Mouse (Mus musculus): Measurements from ENCODE around the gene Slc16a14. TPM values are rescaled to one million over a fixed set of nuclear protein-coding genes. Genes with fewer than 3 reads are reported as not detected.
"Not testable (repeated sequence)": the region's sequence is repeated elsewhere in the genome, so short reads cannot be mapped to it uniquely, and the experiment has no call there.

The Slc16a14 gene
- 0.07 and 0.09 TPM in 2 replicates for polyA plus RNA-seq (2014; fragmentation: Nextera tagmentation; extraction: Ambion mirVana)

GRCm38 (mm10) chr1:84934503-84935333 is at the start of gene Slc16a14:
TSS of gene Slc16a14 (minus strand) at chr1:84935134.
- H3K9ac ChIP-seq (ENCODE audit: low read depth, low read length): peak within 1 kb of the TSS; percentile 55
- WGBS (ENCODE audit: insufficient replicate concordance): under 1% methylated on average over 59 of the region's 59 CpGs

GRCm38 (mm10) chr1:84961779-84962178 is 26.8 kb upstream of the Slc16a14 start:
- 3% methylated on average over 12 of the region's 12 CpGs for WGBS (ENCODE audit: insufficient replicate concordance)
- not testable (repeated sequence) for H3K36me3 ChIP-seq (ENCODE audit: control insufficient read depth, insufficient read depth, low read length); ATAC-seq (replicated peaks; ENCODE audit: insufficient number of reproducible peaks, low FRiP score, low TSS enrichment); H3K4me1 ChIP-seq (ENCODE audit: control insufficient read depth, insufficient read depth, low read length); H3K27ac ChIP-seq (ENCODE audit: low read depth, low read length); H3K9me3 ChIP-seq (replicated peaks; ENCODE audit: control insufficient read depth, low read length); H3K9ac ChIP-seq (ENCODE audit: low read depth, low read length); H3K27me3 ChIP-seq (ENCODE audit: control insufficient read depth, insufficient read depth, low read length)
- peak overlapping the region; percentile 54 for H3K4me2 ChIP-seq
- 0 out of 2 replicates have a peak overlapping the region, but pooled peaks have one; percentile 12 for H3K4me3 ChIP-seq (ENCODE audit: low read depth, low read length)

More at GRCm38 (mm10) chr1:84934503-84935333, at the start of gene Slc16a14:
- peak; percentile 56 for ATAC-seq (replicated peaks; ENCODE audit: insufficient number of reproducible peaks, low FRiP score, low TSS enrichment)
- no peaks in the 10 kb centered on the region for H3K9me3 ChIP-seq (replicated peaks; ENCODE audit: control insufficient read depth, low read length)
- H3K27me3 ChIP-seq (ENCODE audit: control insufficient read depth, insufficient read depth, low read length): peaks cover 26% of the 10 kb centered on the region
- H3K36me3 ChIP-seq (ENCODE audit: control insufficient read depth, insufficient read depth, low read length): no peaks in the 10 kb centered on the region
- no peak within 1 kb of the TSS for H3K27ac ChIP-seq (ENCODE audit: low read depth, low read length)
- H3K4me2 ChIP-seq: peak within 1 kb of the TSS; percentile 95
- peak within 1 kb of the TSS; percentile 59 for H3K4me3 ChIP-seq (ENCODE audit: low read depth, low read length)
- H3K4me1 ChIP-seq (ENCODE audit: control insufficient read depth, insufficient read depth, low read length): no peaks in the 10 kb centered on the region

DNA sequence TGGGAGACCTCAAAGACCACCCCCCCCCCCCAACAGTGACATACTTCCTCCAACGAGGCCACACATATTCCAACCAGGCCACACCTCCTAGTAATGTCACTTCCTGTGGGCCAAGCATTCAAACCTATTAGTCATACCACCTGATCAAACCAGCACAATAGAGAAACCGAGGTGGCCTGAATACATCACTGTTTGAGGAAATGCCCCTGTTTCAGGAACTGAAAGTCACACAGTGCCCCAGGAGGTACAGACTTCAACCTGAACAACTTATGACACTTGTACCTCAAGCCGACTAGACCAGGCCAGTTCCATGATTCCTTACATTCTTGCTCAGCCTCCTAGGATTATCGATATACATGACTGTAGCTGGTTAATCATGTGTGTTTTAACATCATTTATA is 22.8 kb upstream of the Slc16a14 start:
- H3K4me3 ChIP-seq (ENCODE audit: low read depth, low read length); H3K9ac ChIP-seq (ENCODE audit: low read depth, low read length); H3K4me2 ChIP-seq; ATAC-seq (replicated peaks; ENCODE audit: insufficient number of reproducible peaks, low FRiP score, low TSS enrichment); H3K9me3 ChIP-seq (replicated peaks; ENCODE audit: control insufficient read depth, low read length); H3K4me1 ChIP-seq (ENCODE audit: control insufficient read depth, insufficient read depth, low read length); H3K27ac ChIP-seq (ENCODE audit: low read depth, low read length); H3K27me3 ChIP-seq (ENCODE audit: control insufficient read depth, insufficient read depth, low read length); H3K36me3 ChIP-seq (ENCODE audit: control insufficient read depth, insufficient read depth, low read length): not testable (repeated sequence)
- 78% methylated on average over 4 of the region's 4 CpGs for WGBS (ENCODE audit: insufficient replicate concordance)

DNA sequence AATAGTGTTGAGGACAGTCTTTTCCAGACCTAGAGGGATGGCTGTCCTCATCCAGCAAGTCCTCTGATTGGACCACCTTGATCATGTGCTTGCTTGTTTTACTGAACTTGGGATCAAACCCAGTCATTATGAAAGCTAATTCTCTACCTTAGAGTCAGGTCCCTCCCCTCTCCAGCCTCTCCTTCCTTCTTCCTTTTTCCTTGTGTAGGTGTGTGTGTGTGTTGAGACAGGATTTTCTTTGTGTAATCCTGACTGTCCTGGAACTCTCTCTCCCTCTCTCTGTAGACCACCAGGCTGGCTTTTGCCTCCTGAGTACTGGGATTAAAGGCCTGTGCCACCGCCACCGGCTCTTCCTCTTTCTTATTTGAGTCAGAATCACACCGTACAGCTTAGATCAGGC is 21.8 kb upstream of the Slc16a14 start:
- not testable (repeated sequence) for ATAC-seq (replicated peaks; ENCODE audit: insufficient number of reproducible peaks, low FRiP score, low TSS enrichment); H3K9me3 ChIP-seq (replicated peaks; ENCODE audit: control insufficient read depth, low read length)
- WGBS (ENCODE audit: insufficient replicate concordance): 87% methylated on average over 3 of the region's 3 CpGs

DNA sequence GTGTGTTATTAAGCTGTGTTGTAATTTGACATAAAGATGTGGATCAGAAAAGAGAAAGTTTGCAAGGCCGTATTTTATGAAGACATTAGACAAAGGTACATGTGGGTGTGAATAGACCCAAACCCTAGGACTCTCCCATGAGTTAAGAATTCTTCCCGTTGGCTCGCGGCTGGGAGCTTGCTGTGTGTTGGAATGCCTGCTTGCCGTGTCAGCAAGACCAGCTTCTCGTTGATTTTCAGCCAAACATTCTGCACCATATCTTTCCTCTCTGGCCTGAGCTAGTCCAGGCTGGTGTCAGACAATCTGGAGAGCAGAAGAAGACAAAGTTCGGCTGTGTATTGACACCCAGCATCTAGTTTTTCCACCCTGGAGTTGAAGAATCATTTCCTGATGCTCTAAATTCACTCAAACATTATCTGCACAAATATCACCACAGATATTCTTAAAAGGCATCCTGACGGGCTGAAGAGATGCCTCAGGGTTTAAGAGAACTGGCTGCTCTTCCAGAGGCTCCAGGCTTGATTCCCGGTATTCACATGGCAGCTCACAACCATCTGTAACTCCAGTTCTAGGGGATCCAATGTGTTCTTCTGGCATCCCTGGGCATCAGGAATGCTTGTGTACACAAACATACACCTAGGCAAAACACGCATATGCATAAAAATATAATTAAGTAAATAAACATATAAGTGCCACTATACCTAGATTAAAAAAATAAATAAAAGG is 17.7 kb upstream of the Slc16a14 start:
- H3K4me3 ChIP-seq (ENCODE audit: low read depth, low read length): no peak overlapping the region
- WGBS (ENCODE audit: insufficient replicate concordance): 67% methylated on average over 10 of the region's 10 CpGs
- H3K4me1 ChIP-seq (ENCODE audit: control insufficient read depth, insufficient read depth, low read length): no peaks in the 10 kb centered on the region
- H3K36me3 ChIP-seq (ENCODE audit: control insufficient read depth, insufficient read depth, low read length): no peaks in the 10 kb centered on the region
- H3K27ac ChIP-seq (ENCODE audit: low read depth, low read length): no peak overlapping the region
- no peak overlapping the region for H3K4me2 ChIP-seq
- H3K9me3 ChIP-seq (replicated peaks; ENCODE audit: control insufficient read depth, low read length): no peaks in the 10 kb centered on the region
- ATAC-seq (replicated peaks; ENCODE audit: insufficient number of reproducible peaks, low FRiP score, low TSS enrichment): no peak
- no peaks in the 10 kb centered on the region for H3K27me3 ChIP-seq (ENCODE audit: control insufficient read depth, insufficient read depth, low read length)
- H3K9ac ChIP-seq (ENCODE audit: low read depth, low read length): no peak overlapping the region

More for the DNA sequence above, 21.8 kb upstream of the Slc16a14 start:
- H3K4me1 ChIP-seq (ENCODE audit: control insufficient read depth, insufficient read depth, low read length); H3K27me3 ChIP-seq (ENCODE audit: control insufficient read depth, insufficient read depth, low read length); H3K27ac ChIP-seq (ENCODE audit: low read depth, low read length); H3K4me2 ChIP-seq; H3K36me3 ChIP-seq (ENCODE audit: control insufficient read depth, insufficient read depth, low read length); H3K4me3 ChIP-seq (ENCODE audit: low read depth, low read length); H3K9ac ChIP-seq (ENCODE audit: low read depth, low read length): not testable (repeated sequence)

DNA sequence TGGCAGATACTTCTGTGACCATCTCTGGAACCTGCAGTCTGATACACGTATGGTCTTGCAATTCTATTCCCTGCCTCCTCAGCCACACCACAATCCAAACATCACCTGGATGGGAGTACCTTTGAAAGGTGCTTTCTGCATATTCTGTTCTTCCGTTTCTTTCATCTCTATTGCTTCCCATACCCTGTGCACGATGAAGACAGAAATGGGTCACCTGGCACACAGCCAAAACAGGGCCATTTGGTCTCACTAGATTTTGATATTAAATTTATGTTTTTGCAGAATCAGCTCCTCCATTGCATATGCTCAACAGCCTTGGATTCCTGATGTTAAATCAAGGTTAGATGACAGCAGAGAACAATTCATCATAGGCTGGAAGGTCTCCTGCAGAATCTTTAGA is 16.6 kb upstream of the Slc16a14 start:
- ATAC-seq (replicated peaks; ENCODE audit: insufficient number of reproducible peaks, low FRiP score, low TSS enrichment): no peak
- 79% methylated on average over 3 of the region's 3 CpGs for WGBS (ENCODE audit: insufficient replicate concordance)
- no peak overlapping the region for H3K27ac ChIP-seq (ENCODE audit: low read depth, low read length)

DNA sequence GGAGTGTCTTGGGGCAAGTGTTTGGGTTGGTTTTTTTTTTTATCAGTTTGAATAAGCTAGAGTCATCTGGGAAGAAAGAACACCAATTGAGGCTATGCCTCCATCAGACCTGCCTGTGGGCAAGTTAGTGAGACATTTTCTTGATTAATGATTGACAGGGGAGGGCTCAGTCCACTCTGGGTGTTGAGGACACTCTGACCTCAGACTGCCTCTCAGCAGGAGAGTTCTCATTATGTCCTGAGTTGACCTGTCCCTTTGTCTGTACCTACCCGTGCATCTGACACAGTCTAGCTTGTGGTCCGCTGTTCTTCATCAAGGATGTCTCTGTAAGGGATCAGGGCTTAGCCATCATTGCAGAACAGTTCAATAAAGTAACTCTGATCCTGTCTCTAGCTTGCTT is 12.5 kb upstream of the Slc16a14 start:
- Histone ChIP-seq H3K9me3 (replicated peaks; ENCODE audit: control insufficient read depth, low read length) (no peaks in the 10 kb centered on the region; the same call in 1 of the 2 replicates), H3K4me2 (no peak overlapping the region), H3K27me3 (ENCODE audit: control insufficient read depth, insufficient read depth, low read length) (no peaks in the 10 kb centered on the region), H3K36me3 (ENCODE audit: control insufficient read depth, insufficient read depth, low read length) (no peaks in the 10 kb centered on the region), H3K4me3 (ENCODE audit: low read depth, low read length) (no peak overlapping the region), H3K27ac (ENCODE audit: low read depth, low read length) (no peak overlapping the region), H3K9ac (ENCODE audit: low read depth, low read length) (no peak overlapping the region), H3K4me1 (ENCODE audit: control insufficient read depth, insufficient read depth, low read length) (no peaks in the 10 kb centered on the region)
- 71% methylated on average over 2 of the region's 2 CpGs for WGBS (ENCODE audit: insufficient replicate concordance)
- ATAC-seq (replicated peaks; ENCODE audit: insufficient number of reproducible peaks, low FRiP score, low TSS enrichment): no peak

More for the DNA sequence above, 16.6 kb upstream of the Slc16a14 start:
- Histone ChIP-seq H3K36me3 (ENCODE audit: control insufficient read depth, insufficient read depth, low read length) (no peaks in the 10 kb centered on the region), H3K9me3 (replicated peaks; ENCODE audit: control insufficient read depth, low read length) (no peaks in the 10 kb centered on the region), H3K4me1 (ENCODE audit: control insufficient read depth, insufficient read depth, low read length) (no peaks in the 10 kb centered on the region), H3K9ac (ENCODE audit: low read depth, low read length) (no peak overlapping the region), H3K4me2 (no peak overlapping the region), H3K4me3 (ENCODE audit: low read depth, low read length) (no peak overlapping the region), H3K27me3 (ENCODE audit: control insufficient read depth, insufficient read depth, low read length) (no peaks in the 10 kb centered on the region)

DNA sequence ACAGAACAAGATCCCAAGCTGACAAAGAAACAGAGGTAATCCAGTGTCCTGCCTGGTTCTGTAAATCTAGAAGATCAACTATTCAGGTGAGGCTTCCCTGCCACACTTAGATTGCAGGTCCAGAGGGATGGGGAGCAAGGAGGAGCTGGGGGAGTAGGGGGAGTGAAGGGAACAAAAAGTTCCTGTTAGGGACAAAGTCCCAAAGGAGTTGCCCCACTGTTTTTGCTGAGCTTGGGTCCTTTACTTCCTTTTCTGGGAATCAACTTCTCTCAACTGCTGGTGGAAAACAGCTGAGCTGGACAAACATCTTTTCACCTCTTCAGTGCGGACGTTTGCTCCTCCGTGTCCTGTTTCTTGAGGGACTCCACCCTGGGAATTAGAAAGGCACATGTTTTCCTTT is 11.0 kb upstream of the Slc16a14 start:
- Histone ChIP-seq H3K9me3 (replicated peaks; ENCODE audit: control insufficient read depth, low read length) (no peaks in the 10 kb centered on the region; the same call in 1 of the 2 replicates), H3K4me1 (ENCODE audit: control insufficient read depth, insufficient read depth, low read length) (no peaks in the 10 kb centered on the region), H3K4me2 (no peak overlapping the region), H3K4me3 (ENCODE audit: low read depth, low read length) (no peak overlapping the region), H3K27me3 (ENCODE audit: control insufficient read depth, insufficient read depth, low read length) (no peaks in the 10 kb centered on the region), H3K9ac (ENCODE audit: low read depth, low read length) (no peak overlapping the region), H3K36me3 (ENCODE audit: control insufficient read depth, insufficient read depth, low read length) (no peaks in the 10 kb centered on the region), H3K27ac (ENCODE audit: low read depth, low read length) (no peak overlapping the region)
- WGBS (ENCODE audit: insufficient replicate concordance): 80% methylated on average over 3 of the region's 3 CpGs
- ATAC-seq (replicated peaks; ENCODE audit: insufficient number of reproducible peaks, low FRiP score, low TSS enrichment): no peak

All from heart, embryonic 11.5 days (tissue).